Mouse (Mus musculus): ENCODE measurements around the gene Nhlrc1.

The Nhlrc1 gene

GRCm38 (mm10) chr13:47014334-47015194, at the start of gene Nhlrc1:
Gene Nhlrc1 (minus strand): TSS chr13:47014850.
- DNase-seq (ENCODE audit: low spot score in 2 of 2): peak; percentile 67 to 71

DNA sequence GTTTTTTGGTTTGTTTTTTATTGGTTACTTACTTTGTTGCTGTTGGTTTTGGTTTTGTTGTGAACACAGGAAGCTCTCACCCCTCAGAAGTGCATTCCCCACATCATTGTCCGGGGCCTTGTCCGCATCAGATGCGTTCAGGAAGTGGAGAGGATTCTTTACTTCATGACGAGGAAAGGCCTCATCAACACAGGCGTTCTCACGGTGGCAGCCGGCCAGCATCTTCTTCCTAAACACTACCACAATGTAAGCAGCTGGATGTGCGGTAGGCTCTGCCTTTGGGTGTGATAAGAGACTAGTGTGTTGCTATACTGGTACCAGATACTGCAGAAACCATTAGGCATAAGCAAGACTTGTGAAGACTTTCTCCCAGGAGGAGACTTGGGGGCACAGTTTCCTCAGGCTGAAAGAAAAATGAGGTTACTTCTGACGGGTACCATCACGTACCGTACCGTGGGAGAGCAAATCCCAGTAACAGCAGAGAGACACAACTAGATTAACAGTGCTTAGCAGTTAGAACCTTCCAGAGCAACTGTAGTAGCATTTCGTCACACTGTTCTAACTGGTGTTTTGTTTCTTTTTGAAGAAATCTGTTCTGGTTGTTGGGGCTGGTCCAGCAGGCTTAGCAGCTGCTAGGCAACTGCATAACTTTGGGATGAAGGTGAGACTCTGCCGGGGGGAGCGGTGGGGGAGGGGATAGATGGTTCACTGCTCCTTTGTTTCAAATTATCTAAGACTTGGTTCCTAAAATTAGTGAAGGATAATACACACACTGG, 49.5 kb upstream of the Nhlrc1 start:
- no peak for DNase-seq (ENCODE audit: low spot score in 2 of 2)

GRCm38 (mm10) chr13:47062756-47063155, 48.1 kb upstream of the Nhlrc1 start:
- no peak for DNase-seq (ENCODE audit: low spot score in 2 of 2)

- DNase-seq (ENCODE audit: low spot score in 2 of 2): no peak
Observed at GRCm38 (mm10) chr13:47056781-47057180, 42.1 kb upstream of the Nhlrc1 start.

GRCm38 (mm10) chr13:47056126-47056525, 41.5 kb upstream of the Nhlrc1 start:
- DNase-seq (ENCODE audit: low spot score in 2 of 2): peak; percentile 48 to 65

DNA sequence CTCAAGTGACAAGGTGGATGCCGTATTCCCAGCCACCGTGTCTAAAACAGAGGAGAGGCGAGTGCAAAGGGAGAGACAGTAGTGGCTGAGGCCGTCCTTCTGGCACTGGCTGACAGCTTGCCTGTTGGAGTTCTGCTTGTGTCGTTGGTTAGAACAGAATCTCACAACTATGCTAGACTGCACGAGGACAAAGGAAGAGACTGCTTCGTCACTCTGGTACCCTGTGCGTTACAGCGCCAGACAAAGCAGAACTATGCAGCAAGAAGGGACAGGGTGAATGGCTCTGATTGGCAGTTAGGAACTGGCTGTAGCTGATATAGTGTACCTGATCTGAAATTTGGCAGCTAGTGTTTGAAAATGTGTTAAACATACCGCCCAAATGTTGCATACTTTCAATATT, 39.3 kb upstream of the Nhlrc1 start:
- no peak for DNase-seq (ENCODE audit: low spot score in 2 of 2)

- no peak for DNase-seq (ENCODE audit: low spot score in 2 of 2)
Observed at GRCm38 (mm10) chr13:47050009-47050408, 35.4 kb upstream of the Nhlrc1 start.

GRCm38 (mm10) chr13:47047996-47048395, 33.3 kb upstream of the Nhlrc1 start:
- DNase-seq (ENCODE audit: low spot score in 2 of 2): no peak

- no peak for DNase-seq (ENCODE audit: low spot score in 2 of 2)
Observed at GRCm38 (mm10) chr13:47044617-47044947, 29.9 kb upstream of the Nhlrc1 start, which contains the start of gene Tpmt. Gene Tpmt (minus strand): TSS chr13:47044737.

- peak in 1 of 2 experiments; percentile 13 for DNase-seq (ENCODE audit: low spot score in 2 of 2)
Observed at GRCm38 (mm10) chr13:47043833-47044616, 29.4 kb upstream of the Nhlrc1 start.

DNA sequence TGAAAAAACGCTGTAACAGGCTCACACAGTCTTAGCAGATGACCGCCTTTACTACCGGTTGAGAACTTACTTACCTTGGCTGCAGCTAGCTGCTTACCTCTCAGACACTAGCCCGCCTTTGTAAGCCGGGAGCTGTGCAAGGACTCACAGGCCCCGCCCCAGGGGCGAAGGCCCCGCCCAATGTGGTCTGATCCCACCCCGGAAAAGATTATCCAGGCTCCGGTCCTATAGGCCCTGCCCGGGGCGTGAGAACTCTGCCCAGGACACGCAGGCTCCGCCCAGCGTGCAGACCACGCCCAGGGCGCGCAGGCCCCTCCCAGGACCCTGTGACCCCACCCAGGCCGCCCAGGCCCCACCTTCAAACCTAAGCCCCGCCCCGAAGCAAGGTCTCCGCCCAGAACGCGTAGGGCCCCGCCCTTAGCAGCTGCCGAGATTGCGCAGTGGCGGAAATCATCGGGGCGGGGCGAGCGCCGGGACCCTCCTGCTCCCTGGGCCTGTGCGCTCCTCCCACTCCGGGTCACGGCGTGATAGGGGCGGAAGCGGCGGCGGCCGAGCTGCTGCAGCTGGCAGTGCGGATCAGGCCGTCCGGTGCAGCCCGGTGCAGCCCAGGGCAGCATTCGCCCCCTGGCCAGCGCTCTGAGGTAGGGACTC, 28.5 kb upstream of the Nhlrc1 start, which contains the start of gene Kdm1b:
TSS of gene Kdm1b (plus strand) at position 470 of the 651 bp plus-strand sequence.
- DNase-seq (ENCODE audit: low spot score in 2 of 2): peak; percentile 95 to 97

GRCm38 (mm10) chr13:47042024-47042633, 27.5 kb upstream of the Nhlrc1 start:
- DNase-seq (ENCODE audit: low spot score in 2 of 2): no peak

GRCm38 (mm10) chr13:47040061-47040460, 25.4 kb upstream of the Nhlrc1 start:
- DNase-seq (ENCODE audit: low spot score in 2 of 2): no peak

DNA sequence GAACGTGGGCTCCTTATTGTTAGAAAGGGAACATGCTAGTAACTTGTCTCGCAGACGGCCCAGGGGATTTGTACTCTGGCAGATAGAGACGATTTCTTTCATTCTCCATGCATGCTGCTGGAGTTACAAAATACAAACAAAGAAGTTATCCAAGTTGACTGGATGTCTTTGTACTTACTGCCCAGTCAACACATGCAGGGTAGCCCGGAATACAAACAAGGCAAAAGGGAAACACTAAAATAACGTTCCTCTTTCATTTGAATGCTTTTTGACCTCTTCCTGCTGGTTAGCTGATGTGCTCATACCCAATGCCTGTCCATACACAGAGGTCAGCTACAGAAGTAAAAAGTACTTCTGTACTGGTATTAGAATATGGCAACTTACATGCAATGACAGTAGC, 23.3 kb upstream of the Nhlrc1 start:
- DNase-seq (ENCODE audit: low spot score in 2 of 2): no peak

DNA sequence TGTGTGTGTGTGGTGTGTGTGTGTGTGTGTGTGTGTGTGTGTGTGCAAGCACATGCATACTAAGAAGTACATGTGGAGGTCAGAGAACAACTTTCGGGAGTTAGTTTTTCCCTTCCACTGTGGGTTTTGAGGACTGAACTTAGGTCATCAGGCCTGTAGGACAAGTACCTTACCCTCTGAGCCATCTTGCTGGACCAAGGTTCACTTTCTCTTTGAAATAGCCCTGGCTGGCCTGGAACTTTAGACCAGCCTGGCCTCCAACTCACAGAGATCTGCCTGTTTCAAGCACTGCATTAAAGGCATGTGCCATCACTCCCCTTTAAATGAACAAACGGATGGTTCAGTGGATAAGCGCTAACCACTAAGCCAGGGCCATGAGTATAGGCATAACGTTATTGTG, 19.0 kb upstream of the Nhlrc1 start:
- DNase-seq (ENCODE audit: low spot score in 2 of 2): no peak

DNA sequence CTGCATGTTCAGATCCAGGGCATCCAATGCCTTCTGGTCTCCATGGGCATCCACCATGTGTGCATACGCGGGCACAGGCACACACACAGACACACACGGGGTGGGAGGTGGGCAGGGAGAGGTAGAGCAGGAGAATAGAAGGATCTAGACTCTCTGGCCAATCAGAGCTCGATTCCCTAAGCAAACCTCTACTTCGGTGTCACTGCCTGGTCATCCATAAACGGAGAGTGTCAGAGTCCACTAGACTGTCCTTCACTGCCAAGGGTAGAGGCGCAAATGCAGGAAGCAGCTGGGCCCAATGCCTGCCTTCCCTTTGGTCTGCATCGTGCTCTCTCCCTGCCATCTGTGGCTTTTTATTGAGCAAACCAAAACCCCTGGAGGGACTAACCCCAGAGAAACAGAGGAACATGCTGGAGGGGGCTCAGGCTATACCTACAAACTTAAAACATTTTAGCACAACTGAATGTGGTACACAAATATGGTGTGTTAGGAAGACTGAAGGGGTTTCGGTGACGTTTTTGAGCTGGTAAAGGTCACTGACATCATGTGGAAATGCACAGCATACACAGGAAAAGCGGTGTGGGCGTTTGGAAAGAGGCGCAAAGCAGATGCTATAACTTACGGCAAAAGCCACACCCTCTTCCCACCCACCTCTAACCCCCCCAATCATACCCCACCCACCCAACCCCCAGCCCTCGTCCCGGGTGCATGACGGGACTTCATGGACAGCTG, 15.9 kb upstream of the Nhlrc1 start:
- DNase-seq (ENCODE audit: low spot score in 2 of 2): no peak

DNA sequence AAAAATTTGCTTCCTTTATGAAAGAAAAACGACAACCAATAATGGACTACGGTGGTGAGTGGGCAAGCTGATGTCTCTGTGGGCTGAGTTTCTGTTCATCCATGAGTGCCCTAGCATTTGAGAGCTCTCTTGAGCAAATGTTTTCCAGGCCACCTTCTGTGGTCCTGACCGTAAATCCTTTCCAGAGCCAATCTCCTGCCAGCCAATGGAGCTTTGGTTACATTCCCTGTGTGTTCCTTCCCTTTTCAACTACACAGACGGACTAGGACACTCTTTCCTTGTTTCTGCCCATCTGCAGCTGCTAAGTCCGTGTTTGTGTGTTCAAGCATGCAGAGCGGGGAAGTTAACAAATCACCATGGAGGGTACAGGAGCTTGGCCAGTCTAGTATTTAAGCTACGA, 6.1 kb upstream of the Nhlrc1 start:
- no peak for DNase-seq (ENCODE audit: low spot score in 2 of 2)

DNA sequence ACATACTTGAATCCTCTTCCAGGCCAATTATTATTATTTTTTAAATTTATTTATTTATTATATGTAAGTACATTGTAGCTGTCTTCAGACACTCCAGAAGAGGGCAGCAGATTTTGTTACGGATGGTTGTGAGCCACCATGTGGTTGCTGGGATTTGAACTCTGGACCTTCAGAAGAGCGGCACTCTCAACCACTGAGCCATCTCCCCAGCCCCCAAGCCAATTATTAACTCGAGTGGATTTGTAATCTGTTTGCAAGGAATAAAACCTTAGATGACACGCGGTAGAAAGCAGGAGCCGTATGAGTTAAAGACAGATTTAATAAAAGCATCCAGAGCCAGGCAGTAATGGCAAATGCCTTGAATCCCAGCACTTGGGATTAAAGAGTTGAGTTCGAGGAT, 5.1 kb upstream of the Nhlrc1 start:
- DNase-seq (ENCODE audit: low spot score in 2 of 2): no peak

DNA sequence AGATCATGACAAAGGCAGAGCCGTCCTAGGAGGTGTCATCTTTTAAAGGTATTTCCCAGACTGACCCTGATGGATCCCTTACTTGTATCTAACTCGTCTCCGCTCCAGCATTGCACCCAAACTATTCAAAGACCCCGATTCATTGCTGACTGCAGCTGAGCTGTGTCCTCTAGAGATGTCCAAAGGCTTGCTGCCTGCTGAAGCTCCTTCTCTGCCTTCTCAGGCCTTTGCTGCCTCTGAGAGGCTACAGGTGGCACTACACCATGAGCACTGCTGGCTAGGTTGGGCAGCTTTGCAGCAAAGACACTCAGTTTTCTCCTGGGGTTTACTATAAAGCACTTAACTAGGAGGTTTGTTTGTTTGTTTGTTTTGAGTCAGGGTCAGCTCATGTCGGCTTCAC, 2.6 kb upstream of the Nhlrc1 start:
- peak; percentile 40 to 53 for DNase-seq (ENCODE audit: low spot score in 2 of 2)

DNA sequence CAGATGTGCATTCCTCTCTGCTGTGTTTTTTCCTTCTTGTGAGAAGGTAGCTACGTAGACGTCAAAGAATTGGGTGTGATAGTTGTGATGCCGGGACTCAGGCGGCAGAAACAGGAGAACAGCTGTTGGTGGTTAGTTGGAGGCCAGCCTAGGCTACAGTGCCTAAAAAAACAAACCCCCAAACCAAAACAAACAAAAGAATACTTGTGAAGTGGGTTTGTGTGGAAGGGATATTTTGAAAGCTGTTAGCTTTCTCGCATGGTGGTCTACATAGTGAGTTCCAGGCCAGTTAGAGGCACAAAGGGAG, 498 bp upstream of the Nhlrc1 start:
- no peak for DNase-seq (ENCODE audit: low spot score in 2 of 2)

DNA sequence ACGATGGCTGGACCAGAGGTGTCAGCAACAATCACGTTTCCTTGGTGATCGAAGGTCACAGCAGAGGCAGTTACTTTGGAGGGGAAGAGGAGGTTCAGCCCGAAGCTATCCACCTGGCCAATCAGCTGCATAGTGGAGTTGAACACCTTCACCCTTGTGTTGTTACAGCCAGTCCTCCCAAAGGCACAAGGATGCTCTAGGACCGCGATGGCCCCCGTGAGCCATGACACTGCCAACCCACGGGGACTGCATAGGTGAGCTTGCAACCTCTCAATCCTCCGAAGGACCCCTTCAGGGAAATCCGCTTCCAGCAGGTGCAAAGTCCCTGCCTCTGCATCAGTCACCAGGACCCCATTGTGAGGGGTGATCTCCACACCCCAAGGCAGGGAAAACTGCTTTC, 910 bp downstream of the Nhlrc1 start:
- DNase-seq (ENCODE audit: low spot score in 2 of 2): no peak
